Mouse (Mus musculus) erythroblast, embryonic 14.5 days (primary cell): Measurements from ENCODE around the gene Bpifb2.

Source experiments
- GATA1 ChIP-seq: IDR thresholded peaks from 2 replicates; pipeline ENCODE4 v1.6.1; 2012; ENCODE audit warnings: low read length, inconsistent platforms, mixed read lengths
- TAL1 ChIP-seq: IDR thresholded peaks from 3 replicates; pipeline ENCODE4 v1.6.1; 2012; ENCODE audit warnings: low read length, inconsistent platforms, mixed read lengths

- TF ChIP-seq GATA1 (no peak), TAL1 (no peak)
Measured at GRCm38 (mm10) chr2:153842854-153843253, 32.0 kb upstream of the Bpifb2 start.
